Mouse (Mus musculus) urinary bladder, postnatal 10 days (tissue): ENCODE results near the gene Dap.

Source experiments
- DNase-seq: peaks from one replicate; pipeline ENCODE4 v3.0.0; 2022; ENCODE audit warnings: low spot score

Gene Dap

GRCm38 (mm10) chr15:31302293-31302990 is 78.3 kb downstream of the Dap start:
- DNase-seq, result no peak

DNA sequence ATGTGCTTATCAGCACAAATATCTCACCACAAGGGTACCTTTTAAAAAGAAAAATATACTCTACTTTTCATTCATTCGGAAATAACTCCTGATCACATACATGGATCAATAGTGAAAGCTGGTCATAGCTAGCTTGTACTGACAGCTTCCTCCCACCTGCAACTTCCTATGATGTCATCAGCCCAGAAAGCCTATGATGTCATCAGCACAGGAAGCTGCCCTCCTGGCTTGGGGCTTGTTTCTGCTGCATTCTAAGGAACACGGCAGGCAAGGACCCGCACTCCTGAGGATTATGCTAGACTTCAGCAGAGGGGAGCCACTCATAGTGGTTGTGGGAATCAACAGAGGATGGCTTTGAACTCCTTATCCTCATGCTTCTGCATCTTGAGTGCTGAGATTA is 80.2 kb downstream of the Dap start:
- DNase-seq, result no peak

DNA sequence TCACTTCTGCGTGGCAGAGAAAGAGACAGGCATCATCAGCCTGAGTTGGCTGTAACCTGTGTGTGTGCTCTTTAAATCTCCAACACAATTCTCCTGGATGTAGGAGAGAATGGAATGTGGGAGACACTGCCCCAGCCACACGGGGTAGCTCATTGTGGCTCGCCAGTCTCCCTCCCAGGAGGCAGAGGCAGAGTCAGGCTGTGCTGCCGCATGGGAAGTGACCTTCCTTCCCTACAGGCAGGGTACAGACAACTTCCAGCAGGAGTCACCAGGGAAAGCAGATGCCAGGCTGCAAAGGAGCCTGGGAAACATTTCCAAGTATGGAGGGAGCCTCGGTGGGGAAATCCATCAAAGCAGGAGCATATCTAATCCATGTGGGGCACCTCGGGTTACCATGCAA is 81.1 kb downstream of the Dap start:
- DNase-seq, result no peak

DNA sequence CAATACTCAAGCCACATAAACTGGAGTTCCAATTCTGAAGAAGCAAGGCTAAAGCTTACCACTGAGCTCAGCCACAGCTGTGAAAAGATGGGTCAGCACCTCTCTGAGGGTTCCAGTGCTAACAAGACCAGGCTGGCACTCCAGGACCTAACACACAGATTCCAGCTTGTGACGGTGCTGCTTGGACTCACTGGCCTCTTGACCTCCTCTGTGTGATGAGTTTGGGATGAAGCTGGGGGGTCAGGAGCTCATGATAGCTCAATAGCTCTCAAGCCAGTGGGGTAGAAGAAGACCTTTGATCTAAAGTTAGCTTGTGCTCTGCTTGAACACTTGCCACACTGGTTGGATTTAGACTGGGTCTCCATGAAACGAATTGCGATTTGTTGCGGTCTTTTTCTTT is 82.6 kb downstream of the Dap start:
- no peak for DNase-seq

- no peak for DNase-seq
These were observed 85.4 kb downstream of the Dap start for GRCm38 (mm10) chr15:31309526-31309925.

DNA sequence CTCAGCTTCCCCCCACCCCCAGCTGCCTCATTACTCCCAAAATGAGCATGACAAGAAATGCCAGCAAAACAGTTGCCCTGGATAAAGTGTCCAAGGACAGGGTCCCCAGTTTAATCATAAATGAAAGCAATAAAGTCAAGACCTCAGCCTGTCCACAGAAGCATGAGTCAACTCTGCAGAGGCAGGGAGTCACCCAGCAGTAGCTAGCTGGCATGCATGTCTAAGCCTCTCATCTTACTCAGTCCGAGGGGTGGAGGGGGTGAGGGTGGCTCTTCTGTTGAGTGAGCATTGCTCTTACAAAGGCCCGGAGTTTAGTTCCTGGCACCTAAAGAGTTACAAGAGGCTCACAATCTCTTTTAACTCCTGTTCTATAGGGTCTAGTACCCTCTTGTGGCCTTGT is 87.9 kb downstream of the Dap start:
- DNase-seq, result no peak

DNA sequence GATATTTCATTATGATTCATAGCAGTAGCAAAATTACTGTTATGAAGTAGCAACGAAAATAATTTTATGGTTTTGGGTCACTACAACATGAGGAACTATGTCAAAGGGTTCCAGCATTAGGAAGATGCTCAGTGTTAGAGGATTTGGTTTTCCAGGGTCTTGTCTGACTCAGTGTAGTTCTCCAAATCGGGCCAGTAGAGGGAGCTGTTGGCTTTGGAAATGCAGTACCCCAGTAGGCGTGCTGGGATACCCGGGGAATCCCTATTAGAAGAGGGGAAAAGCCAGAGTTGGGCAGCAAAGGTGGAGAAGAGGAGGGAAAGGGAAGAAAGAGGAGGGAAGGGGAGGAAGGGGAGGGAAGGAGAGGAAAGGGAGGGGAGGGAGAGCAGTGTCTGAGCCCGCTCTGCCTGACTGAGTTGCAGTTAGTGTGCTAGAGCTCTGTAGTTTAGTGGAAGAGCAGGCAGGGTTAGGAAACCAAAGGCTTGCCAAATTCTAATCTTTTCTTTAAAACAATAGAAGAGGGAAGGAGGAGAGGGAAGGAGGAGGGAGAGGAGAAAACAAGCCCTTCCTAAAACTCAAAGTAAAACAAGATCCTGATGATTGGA is 91.6 kb downstream of the Dap start:
- DNase-seq, result peak; percentile 65

- DNase-seq, result no peak
These were observed 93.1 kb downstream of the Dap start for GRCm38 (mm10) chr15:31317056-31317805.

DNA sequence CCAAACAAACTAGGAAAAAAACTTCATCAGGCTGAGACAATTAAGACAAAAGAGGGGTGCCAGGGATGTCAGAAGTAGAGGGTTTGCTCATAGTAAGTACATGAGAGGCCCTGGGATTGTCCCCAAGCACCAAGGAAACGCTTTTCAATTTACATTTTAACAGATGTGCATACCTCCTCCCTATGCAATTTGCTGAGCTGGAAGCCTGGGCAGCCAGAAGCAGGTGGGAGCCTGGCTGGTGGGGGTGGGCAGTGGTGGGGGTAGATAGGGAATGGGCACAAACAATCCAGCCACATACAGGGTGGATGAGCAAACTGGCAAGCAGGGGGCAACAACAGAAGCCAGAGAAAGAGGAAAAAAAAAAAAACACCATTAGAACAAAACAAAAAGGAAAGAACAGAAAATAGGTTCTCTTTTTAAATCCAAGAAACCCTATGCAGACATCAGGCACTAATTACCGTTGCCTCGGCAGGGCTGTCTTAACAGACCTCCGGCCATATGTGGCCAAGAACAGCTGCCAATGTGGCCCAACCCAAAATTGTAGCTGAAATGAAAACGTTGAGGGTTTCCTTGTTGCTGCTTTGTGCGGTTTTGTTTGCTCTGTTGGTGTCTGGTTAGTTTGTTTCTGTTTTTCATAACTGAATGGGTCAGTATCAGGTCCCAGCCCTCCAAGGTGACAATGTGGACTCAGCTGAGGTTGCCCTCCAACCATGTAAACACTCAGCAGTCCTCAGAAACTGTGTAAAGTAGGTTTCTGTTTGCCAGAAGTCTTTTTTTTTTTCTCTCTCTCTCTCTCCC is 94.2 kb downstream of the Dap start:
- DNase-seq, result no peak

GRCm38 (mm10) chr15:31319046-31319445 is 94.9 kb downstream of the Dap start:
- DNase-seq, result no peak

- no peak for DNase-seq
These were observed 96.7 kb downstream of the Dap start for GRCm38 (mm10) chr15:31320598-31321377.

DNA sequence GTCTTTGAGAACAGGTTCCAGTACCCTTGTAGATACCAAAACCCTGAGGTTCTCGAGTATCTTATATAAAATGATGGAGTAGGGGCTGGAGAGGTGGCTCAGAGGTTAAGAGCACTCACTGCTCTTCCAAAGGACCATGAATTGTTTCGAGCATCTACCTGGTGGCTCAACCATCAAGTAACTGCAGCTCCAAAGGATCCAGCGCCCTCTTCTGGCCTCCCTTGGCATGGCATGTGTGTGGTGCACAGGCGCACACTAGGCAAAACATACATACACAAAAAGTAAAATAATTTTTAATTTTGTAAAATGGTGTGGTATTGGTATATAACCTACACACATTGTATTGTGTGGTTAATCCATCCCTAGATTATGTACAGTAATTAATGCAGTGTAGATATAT is 99.6 kb downstream of the Dap start:
- DNase-seq, result no peak
